Mouse (Mus musculus) spleen, adult 2 months (tissue): ENCODE data around the gene Olfr785.
"Not testable (repeated sequence)": the region's sequence is repeated elsewhere in the genome, so short reads cannot be mapped to it uniquely, and the experiment has no call there.

Experiments used
- CTCF ChIP-seq: fragments of 200-500 bp; IDR thresholded peaks from 2 replicates; pipeline ENCODE4 v1.5.1; 2011; ENCODE audit warnings: mild to moderate bottlenecking, inconsistent platforms; ENCODE audit not compliant: insufficient read depth, insufficient read length, insufficient replicate concordance; ENCODE audit errors: extremely low read depth
- POLR2A ChIP-seq: fragments of 200-500 bp; IDR thresholded peaks from 2 replicates; pipeline ENCODE4 v1.6.1; 2011; ENCODE audit warnings: low read depth, low read length, inconsistent platforms

DNA sequence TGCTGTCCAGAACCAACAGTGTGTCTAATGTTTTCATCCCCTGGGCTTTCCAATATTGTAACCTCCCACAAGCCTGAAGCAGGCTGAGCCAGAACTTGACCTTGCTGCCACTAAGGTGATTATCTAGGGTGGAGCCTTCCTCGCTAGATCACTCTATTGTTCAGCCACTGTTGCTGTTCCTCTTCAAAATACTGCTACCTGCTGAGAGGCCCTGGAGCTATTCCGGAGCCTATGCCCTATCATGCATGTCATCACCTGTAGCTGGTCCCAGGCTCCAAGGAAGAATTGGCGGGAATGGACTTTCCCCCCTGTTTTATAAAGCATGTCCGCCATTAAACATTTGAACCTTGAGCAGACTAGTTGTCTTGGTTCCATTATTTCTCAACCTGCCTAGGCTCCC is 48.7 kb upstream of the Olfr785 start:
- TF ChIP-seq POLR2A, CTCF: not testable (repeated sequence)
